Mouse (Mus musculus): ENCODE data around the gene Enpp6.

Enpp6 gene

DNA sequence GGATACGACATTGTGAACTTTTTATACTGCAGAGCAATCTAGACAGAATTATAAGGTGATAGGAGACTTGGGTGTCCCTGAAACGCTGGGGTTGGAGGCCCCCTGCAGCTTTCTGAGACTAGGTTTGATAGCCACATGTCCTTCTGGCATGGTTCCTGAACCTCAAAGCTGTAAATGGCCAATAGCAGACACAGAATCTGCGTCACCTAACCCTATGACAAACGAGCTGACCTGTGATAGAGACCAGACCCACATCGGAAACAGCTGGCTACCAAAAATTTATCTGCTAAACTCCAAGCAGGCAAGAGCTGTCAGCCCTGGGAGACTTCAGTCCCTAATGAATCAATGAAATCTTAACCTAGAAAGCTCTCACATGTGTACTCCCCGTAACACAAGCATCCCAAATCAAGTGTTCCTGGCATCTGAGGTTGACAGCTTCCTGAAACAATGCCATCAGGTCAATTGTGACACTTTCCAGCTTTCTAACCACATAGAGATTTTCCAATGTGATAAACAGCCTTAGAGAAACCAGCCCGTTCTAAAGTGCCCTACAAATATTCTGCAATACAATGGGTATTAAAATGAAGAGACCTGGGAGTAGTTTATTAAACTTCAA lies 74.5 kb downstream of the Enpp6 start:
- no peak for DNase-seq (ENCODE audit: low spot score)

DNA sequence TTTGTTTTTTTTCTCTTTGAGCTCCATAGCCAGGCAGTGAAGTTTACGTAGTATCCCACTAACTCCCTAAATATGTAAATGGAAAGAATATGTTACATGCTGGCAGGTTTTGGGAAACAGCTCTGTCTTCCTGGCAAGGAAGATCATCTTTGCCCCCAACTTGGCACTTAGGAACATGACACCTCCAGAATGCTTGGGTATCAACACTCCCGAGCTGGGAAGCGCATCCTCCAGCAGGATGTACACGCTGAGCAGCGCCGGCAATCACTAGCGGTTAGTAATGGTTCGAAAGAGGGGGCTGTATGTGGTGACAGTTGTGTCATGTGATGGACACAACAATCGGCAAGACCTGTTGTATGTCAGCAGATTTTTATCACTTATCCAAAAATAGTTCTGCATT lies 80.4 kb downstream of the Enpp6 start:
- no peak for DNase-seq (ENCODE audit: low spot score)

DNA sequence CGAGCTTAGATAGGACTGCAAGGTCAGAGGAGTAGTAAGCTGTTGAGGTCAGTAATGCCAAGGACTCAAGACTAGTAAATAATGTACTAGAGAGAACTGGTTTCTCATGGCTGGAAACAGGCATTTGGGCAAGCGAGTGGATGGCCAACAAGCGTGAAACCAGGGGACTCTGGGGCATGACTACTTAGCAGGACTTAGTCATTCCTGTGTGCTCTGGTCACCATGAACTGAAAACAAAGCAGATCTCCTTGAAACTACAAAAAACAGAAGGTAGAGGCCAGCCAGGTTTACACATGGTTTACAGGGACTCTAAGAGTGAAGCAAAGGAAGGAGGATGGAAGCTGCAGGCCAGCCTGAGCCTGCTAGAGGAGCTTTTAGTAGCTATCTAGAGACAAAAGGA lies 82.9 kb downstream of the Enpp6 start:
- no peak for DNase-seq (ENCODE audit: low spot score)

DNA sequence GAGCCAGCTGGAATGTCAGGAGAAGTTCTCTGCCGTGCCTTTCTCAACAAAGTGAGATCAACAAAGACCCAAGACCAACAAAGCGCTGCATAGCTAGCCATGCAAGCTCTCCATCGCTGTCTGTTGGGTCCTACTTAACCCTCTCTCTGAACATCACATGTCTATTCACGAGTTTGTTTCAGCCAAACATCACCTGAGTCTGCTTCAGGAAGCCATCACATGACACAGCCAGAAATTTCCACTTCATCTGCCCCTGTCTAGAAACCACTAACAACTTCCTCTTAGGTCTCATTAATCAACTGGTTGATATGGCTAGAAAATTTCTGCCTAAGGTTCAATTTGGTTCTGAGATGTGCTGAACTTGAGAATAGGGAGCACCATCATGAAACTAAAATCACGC lies 85.3 kb downstream of the Enpp6 start:
- no peak for DNase-seq (ENCODE audit: low spot score)

DNA sequence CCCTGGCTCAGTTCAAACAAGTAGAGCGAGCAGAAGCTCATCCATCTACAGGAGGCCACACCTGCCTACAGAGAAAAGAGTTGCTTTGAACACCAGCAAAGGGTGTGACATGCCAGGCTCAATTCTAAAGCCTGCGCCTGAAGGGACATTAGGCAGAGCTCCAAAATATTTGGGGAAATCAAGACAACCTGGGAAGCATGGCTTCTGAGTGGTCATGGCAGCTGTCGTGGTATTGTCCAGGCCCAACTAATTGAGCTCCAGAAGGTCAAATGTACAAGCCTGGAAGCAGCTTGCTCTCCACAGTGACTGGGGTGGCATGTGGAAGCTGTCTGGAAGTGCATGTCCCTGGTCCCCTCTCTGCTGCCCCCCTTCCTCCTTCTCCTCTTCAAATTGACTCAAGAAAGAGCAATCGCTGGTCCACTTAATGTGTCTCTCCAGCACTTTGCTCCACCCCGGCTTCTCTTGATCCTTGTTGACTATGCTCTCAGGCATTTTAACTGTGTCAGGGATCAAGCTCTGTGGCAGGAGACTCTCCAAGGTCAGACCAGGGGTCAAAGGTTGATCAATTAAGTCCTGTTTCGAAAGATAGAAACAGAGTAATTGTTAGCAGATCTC lies 89.4 kb downstream of the Enpp6 start:
- no peak for DNase-seq (ENCODE audit: low spot score)

DNA sequence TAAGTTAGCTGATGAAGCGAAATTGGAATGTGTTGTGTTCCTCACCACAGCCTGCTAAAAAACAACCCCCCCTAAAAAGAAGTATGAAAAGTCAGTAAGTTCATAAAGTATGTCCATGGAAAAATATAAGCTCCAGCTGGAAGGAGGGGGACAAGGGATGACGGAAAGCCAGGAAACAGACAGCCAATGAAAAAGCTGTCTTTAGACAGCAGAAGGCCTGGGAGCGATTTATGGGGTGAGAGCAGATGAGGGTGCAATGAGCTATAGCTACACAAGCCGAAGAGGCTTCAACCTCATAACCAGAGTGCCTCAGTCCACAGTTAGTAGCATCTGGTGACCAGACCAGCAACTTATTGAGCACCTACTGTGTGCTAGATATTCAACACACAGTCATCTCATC lies 93.3 kb downstream of the Enpp6 start:
- DNase-seq (ENCODE audit: low spot score) = no peak

DNA sequence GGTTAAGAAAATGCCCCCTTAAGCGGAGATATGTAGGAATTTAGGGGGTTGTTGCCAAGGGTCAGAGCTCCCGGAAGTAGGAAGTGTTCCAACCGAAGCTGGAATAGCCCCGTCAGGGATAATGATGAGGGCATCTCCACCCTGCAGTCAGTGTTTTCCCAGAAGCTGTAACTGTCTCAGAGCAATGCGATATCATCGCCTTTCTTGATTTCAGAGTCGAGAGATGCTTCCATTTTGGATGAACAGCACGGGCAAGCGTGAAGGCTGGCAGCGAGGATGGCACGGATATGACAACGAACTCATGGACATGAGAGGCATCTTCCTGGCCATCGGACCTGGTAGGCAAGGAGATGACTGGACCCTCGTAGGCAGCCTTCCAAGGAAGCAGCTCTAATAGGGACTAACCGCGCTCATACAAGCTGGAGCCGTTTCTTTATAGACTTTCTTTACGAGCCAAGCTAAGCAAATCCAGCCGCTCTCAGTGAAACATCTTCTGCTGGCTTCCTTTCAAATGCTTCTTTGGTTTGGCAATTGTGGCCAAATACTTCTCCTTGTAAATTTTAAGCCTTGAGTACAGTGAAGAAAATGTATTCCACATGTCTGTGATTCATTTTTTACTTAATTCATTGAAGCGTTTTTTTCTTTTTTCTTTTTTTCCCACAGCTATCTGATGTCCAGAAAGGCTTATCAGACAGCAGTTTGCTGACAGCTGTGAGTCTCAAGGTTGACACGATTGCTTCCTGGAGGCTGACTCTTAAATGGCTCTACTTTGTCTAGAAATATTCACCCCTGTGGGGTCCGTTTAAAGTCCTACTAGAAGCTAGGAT lies 95.7 kb downstream of the Enpp6 start:
- DNase-seq (ENCODE audit: low spot score) = no peak

DNA sequence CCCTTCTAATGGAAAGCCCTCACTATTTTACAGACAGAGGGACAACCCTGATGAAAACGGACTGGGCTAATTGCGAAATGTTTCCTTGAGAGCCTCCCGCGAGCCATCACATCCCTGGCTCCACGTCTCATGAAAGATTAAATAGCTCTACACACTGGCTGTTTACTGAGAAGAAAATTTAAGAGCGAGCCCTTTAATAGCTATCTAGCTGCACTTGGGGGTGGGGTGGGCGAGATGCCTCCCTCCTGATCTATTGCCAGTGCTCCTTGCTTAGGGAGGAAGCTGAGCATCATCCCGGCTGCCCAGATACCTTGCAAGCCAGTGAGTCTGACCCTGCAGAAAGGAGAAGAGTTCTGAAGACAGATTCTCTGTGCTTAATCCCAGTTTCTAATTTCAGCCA lies 103.3 kb downstream of the Enpp6 start:
- peak; percentile 17 for DNase-seq (ENCODE audit: low spot score)

DNA sequence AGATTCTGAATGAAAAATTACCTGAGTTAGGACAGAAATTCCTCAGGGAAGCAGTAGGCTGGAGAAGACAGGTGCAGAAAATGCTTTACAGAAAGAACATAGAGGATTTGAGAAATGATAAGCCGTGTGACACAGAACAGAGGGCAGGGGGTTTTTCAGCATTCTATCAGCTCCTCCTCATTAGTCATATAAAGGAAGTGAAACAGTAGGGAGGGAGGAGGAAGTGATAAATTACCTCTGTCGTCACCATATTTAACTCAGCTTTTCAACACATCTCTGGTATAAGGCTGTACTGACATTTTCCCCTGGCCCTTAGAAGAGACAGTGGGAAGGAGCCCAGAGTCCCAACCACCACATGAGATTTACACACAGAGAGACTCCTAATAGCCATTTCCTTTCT lies 118.9 kb downstream of the Enpp6 start:
- no peak for DNase-seq (ENCODE audit: low spot score)

DNA sequence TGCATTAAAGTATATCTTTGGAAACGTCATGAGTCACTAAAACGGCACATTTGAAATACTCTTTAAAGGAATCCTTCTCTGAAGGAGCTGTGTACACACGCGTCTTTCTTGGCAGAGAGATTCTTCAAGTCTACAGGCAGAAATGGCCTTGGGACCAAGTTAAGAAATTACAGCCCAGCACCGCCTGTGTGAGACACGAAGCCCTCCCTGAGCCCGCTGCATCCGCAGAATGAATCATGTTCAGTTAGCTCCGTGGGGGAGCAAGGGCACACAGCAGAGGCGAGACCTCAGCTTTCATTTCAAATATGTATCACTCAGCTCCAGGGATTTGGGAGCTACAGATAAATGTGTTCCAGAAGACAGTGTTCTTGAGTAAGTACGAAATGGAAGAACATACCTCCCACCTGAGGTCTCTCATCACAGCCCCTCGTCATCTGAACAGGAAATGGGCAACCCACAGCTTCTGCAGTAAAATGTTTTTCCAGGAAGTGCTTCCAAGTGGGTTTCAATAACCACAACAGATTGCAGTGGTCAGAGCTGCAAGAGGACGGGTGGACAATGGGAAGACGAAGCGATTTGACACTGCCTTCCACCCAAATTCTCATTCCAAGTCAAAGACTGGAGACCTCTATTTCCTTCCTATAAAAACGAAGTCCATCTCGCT lies 127.6 kb downstream of the Enpp6 start:
- DNase-seq (ENCODE audit: low spot score) = no peak

DNA sequence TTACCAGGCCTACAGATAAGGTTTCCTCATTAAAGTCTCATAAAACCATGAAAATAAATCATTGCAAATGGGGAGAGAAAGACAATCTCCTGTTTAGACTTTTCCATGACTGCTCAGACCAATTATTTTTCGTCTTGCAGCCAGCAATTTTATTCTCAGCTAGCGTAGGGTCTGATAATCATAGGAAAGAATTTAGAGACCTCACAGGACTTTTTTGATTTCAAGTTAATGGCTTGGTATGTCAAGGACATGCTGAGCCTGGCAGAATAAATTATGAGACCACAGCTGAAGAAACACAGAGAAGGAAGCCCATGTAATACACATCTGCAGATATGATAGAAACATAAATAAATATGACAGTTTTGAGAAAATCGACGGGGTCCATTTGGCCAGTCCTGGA lies 130.6 kb downstream of the Enpp6 start:
- no peak for DNase-seq (ENCODE audit: low spot score)

DNA sequence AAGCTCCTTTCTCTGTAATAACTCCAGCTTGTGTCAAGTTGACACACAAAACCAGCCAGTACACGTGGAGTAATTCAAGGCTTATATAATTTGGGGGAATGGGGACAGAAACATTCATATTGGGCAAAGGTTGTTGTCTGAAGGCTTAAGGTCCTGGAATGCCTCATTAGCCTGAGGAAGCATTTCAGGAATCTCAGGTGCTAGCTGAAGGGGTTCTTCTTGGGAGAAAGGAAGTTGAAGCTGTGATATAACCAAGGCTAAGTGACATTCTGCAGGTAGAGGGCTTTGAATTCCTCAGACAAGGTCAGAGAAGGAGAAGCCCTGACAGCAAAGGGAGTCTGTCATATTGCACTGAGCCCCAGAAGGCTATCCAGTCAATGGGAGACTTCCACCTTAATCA lies 133.2 kb downstream of the Enpp6 start:
- no peak for DNase-seq (ENCODE audit: low spot score)

DNA sequence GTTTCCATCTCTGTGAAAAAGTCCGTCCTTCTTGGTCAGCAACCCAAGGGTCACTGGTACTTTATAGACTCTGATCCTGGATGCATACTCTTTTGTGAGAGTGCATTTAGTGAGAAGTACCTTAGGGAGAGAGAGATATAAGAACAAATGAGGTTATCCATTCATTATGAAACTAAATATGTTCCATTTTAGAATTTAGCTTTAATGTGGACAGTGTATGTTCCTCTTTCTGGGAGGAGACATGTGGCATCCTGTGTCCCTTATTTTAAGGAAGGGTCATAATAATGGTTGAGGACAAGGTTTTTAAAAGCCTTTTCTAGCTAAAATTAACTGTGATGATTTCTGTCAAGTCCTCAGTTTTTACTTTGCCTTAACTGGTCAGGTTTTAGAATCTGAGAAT lies 142.2 kb downstream of the Enpp6 start:
- DNase-seq (ENCODE audit: low spot score) = no peak

DNA sequence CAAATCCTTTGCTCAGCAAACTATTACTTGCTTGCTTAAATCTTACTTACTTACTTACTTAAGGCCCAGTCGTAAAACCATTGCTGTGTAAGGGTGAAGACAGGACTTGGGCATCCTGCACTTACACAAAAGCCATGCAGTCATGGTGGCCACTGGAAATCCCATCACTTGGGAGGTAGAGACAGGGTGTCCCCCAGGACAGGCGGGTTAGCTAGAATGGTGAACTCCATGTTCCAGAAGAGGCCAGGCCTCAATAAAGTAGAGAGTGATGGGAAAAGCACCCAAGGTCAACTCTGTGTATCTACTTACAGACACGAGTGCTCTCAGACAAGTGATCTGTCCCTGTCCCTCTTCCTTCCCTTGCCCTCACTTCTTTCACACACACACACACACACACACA lies 146.7 kb downstream of the Enpp6 start:
- no peak for DNase-seq (ENCODE audit: low spot score)

DNA sequence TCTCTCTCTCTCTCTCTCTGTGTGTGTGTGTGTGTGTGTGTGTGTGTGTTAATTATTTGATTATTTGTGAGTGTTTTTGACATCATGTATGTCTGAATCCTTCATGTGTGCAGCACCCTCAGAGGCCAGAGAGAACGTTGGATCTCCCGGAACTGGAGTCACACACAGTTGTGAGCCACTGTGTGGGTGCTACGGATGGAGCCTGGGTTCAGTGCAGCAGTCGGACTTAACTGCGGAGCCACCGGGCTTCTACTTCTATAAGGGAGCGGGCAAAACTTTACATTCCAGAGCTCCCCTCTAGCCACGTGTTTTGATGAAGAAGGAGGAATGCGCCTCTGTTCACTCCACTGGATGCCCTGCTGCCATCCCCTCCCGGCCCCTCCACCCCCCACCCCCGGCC lies 148.0 kb downstream of the Enpp6 start:
- no peak for DNase-seq (ENCODE audit: low spot score)

DNA sequence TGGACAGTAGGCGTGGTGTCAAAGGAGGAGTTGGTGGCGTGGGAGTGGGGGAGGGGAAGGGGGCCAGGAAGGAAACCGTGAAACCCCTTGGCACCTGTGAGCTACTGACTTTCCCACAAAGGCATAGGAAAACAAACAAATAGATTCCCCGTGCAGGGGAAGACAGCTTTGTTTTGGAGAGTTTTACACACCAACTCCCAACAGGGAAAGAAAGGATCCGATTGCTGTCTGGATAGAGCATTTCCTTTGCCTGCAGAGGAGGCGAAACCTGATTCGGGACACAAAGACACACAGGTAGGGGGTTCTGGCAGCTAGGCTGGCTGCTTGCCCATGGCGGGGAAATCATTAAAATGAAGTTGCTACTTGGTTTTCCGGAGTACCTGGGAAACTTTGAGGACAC lies 148.9 kb downstream of the Enpp6 start:
- DNase-seq (ENCODE audit: low spot score) = no peak

DNA sequence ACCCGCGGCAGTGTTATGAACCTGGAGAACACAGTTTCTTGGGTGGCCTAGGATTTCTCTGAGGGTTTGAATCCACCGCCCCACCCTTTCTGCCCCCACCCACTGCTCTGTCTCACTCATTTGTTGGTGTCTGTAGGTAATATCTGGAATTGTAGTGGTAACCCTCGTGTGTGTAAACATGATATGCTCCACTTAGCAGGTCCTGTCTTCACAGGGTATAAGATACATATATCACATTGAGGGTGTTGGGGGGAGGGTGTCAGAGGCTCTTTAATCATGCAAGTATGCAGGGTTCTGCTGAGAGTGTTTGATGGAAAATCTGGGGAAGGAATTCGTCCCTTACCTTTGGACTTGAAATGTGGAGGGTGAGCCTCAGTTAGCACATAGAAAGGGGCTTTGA lies 149.4 kb downstream of the Enpp6 start:
- no peak for DNase-seq (ENCODE audit: low spot score)

DNA sequence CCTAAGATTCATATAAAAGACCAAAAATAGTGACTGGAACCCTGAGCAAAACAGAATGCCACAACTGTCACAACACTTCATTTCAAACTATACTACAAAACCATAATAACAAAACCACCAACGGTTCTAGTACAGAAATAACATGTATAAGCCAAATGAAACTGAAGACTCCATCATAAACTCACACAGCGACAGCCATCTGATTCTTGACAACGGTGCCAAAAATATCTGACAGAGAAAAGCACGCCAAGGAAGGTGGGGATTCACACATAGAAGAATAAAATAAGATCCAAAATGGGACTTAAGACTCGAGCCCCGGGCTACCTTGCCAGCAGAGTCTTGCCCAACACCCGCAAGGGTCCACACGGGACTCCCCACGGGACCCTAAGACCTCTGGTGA lies 158.6 kb downstream of the Enpp6 start:
- no peak for DNase-seq (ENCODE audit: low spot score)

Data from retina, embryonic 14.5 days (tissue).